Mouse (Mus musculus) CH12.LX (cell line): ENCODE data around the gene Gm28038.

Source experiments
- CTCF ChIP-seq, 2 experiments: IDR thresholded peaks in 1 of 2; conservative IDR thresholded peaks in 1 of 2; 2 replicates each; pipeline ENCODE4 v1.5.1; 2011 to 2012; ENCODE audit warnings: low read depth in 2 of 2, low read length in 2 of 2, improper control_type of control experiment in 1 of 2, inconsistent platforms in 1 of 2, mild to moderate bottlenecking in 1 of 2, moderate library complexity in 1 of 2
- ELF1 ChIP-seq: IDR thresholded peaks from 2 replicates; pipeline ENCODE4 v1.6.1; 2014; ENCODE audit warnings: low read depth, mild to moderate bottlenecking, inconsistent platforms, low read length, improper control_type of control experiment
- HCFC1 ChIP-seq: IDR thresholded peaks from 2 replicates; pipeline ENCODE4 v1.6.1; 2012; ENCODE audit warnings: low read depth, mild to moderate bottlenecking, inconsistent platforms, low read length, improper control_type of control experiment
- MEF2A ChIP-seq: IDR thresholded peaks from 2 replicates; pipeline ENCODE4 v1.6.1; 2014; ENCODE audit warnings: low read depth, mild to moderate bottlenecking, inconsistent platforms, low read length, improper control_type of control experiment, borderline replicate concordance
- MYC ChIP-seq: IDR thresholded peaks from 2 replicates; pipeline ENCODE4 v1.6.1; 2011; ENCODE audit warnings: low read depth, mild to moderate bottlenecking, improper control_type of control experiment, low read length
- PAX5 ChIP-seq: IDR thresholded peaks from 2 replicates; pipeline ENCODE4 v1.6.1; 2012; ENCODE audit warnings: low read length, inconsistent platforms, mixed read lengths
- POLR2A ChIP-seq: IDR thresholded peaks from 2 replicates; pipeline ENCODE4 v1.6.1; 2011; ENCODE audit warnings: low read depth, mild to moderate bottlenecking, improper control_type of control experiment, low read length
- USF1 ChIP-seq: IDR thresholded peaks from 2 replicates; pipeline ENCODE4 v1.6.1; 2014; ENCODE audit warnings: low read depth, mild to moderate bottlenecking, inconsistent platforms, low read length, improper control_type of control experiment
- ZKSCAN1 ChIP-seq: IDR thresholded peaks from 2 replicates; pipeline ENCODE4 v1.6.1; 2012; ENCODE audit warnings: low read depth, inconsistent platforms, low read length, improper control_type of control experiment, borderline replicate concordance
- ZNF384 ChIP-seq: IDR thresholded peaks from 2 replicates; pipeline ENCODE4 v1.6.1; 2012; ENCODE audit warnings: low read depth, low read length, improper control_type of control experiment, inconsistent platforms

DNA sequence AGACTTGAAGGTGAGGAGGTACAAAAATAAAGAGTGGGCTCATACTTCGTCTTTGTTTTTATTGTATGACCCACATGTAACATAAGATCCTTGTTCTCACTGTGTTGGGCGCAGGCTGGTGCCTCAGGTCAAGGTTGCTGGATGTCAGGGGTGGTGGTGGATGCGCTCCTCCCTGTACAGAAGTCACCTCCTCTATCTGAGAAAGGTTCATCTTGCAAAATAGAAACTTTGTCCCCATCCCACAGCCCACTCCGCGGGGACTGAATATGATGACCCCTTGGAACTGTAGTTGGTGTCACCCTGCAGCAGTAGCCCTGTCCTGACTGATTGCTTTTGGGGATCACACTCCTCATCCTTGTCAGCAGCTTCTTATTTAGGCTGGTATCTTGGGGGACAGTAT lies 33.8 kb upstream of the Gm28038 start:
- no peak for TF ChIP-seq PAX5
- TF ChIP-seq POLR2A, result no peak
- TF ChIP-seq USF1, result no peak
- TF ChIP-seq HCFC1, result no peak
- no peak for TF ChIP-seq MYC
- no peak for TF ChIP-seq MEF2A
- no peak for TF ChIP-seq CTCF (conservative IDR thresholded peaks at IDR 0.05 in 1 of 2, IDR thresholded peaks at IDR 0.05 in 1 of 2; ENCODE audit: low read depth in 2 of 2, low read length in 2 of 2)
- TF ChIP-seq ELF1, result no peak
- no peak for TF ChIP-seq ZNF384
- TF ChIP-seq ZKSCAN1, result no peak
